Mouse (Mus musculus): ENCODE data around the gene Selenoo.

Selenoo gene

DNA sequence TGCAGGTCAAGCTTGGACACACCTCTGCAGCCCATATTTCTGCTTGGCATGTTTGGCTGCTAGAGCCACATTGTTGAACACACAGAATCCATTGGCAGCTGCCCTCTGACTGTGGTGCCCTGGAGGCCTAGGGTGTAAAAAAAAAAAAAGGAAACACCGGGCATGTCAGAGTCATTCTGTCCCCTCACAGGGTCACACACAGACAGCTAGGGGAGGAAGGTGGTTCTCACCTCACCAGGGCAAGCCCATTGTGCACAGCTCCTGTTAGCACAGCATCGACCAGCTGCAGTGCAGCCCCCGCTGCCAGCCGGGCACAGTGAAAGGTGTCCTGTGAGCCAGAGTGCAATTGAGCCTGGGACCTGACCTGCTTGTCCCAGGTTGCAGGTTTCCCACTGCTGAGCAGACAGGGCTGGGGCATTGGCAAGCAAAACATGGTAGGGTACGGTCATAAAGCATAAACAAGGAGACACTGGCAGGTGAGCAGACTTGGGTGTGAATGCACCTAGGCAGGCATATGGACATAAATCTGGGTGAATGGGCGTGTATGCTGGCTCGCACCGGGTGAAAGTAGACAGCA lies 38.6 kb downstream of the Selenoo start:
- no peak for DNase-seq (ENCODE audit: low spot score)

DNA sequence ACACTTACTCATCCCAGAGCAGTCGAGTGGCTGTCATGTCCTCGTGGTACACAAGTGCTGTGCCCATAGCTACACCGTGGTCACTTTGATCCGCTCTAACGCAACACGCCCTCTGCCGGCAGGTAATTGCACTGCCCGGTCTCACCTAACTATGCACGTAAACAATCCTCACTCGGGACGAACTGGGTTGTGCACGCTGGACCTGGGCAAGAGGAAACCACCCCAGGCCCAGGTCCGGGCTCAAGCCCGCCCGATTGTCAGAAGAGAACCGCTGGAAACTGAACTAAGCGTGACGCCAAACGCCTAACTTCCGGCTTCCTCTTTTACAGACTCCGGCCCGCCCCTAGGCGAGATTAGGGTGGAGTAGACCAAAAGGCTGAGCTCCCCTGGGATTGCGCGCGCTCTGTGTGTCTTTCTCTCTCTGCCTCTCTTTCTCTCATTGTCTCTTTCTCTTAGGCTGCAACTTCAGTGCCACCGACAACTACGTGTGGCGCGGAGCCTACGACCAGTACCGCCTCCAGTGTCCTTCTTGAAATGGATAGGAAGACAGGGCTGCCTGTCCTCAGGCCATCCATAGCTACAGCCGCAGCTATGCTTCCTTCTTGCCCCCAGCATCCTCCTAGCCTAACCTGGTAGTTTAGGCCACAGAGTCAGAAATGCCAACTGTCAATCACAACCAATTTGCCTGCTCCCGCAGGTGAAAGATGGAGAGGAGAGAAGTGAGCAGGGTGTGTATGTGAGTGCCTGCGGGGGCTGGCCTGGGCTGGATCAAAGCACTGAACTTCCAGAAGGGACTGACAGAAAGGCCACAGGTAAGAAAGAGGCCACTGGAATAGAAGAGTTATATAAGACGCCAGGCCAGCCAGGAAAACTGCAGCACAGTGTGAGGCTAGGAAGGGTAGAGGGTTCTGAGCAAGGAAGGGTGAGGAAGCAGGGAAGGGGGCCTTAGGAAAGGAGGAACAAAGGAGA lies 39.8 kb downstream of the Selenoo start, which contains the start of gene Hdac10:
Gene Hdac10, minus strand, starts transcription at position 319 of the 969 bp plus-strand sequence.
- DNase-seq (ENCODE audit: low spot score), result peak; percentile 81

DNA sequence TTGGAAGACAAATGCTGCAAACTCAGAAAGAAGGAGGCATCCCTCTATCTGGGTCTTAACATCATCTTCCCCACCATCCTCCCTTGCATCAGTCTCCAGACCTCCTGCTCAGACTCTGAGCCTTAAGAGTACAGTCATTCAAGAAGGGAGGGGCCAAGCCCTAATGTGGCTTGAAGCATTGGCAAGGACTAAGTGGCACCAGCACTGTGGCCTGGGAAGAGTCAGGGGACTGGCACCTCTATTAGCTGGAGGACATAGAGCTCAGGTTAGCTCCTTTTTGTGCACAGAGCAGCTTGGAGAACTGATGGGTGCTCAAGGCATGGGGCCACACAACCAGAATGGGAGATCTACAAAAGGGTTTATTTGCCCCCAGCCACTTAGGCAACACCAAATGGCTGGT lies 41.4 kb downstream of the Selenoo start:
- no peak for DNase-seq (ENCODE audit: low spot score)

DNA sequence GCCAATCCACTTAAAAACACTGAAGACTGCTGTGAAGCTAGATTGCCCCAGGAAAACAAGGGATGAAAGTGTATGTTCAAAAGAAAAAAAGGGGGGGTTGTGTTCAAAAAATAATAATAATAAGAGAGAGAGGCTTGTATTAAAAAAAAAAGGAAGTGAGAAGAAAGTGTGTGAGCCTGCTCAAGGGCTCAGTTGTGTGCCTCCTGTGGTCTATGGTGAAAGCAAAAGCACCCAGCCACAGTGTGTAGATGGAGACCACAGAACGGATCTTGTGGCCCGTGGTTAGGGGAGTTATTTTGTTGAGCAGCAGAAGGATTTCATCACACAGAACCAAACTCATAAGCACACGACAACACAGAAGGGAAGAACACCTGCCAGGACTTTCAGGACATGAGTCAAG lies 42.4 kb downstream of the Selenoo start:
- peak; percentile 58 for DNase-seq (ENCODE audit: low spot score)

DNA sequence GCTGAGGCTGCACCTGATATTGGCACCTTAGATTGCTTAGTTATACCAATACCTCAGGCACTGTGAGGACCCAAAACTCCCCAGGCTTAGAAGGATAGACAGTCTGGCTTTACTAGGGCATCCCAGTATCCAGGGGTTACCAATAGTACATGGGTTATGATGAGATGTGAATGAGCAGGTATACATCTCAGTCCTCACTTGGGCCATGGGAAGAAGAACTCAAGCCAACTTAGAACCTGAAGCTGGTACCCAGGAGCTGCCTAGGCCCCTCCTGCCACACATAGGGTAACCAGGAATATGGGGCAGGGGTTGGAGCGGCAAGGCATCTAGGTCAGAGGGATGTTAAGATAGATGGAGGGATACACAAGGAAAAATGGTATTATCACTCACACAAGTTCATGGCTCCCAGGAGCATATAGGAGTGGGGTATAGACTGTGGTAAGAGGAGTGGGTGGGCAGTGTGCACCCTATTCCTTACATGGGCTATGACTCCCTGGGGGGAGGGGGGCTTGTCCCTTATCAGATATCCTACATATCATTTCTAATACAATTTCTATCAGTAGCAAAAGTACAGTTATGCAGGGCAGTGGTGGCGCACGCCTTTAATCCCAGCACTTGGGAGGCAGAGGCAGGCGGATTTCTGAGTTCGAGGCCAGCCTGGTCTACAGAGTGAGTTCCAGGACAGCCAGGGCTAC lies 47.7 kb downstream of the Selenoo start:
- DNase-seq (ENCODE audit: low spot score), result no peak

DNA sequence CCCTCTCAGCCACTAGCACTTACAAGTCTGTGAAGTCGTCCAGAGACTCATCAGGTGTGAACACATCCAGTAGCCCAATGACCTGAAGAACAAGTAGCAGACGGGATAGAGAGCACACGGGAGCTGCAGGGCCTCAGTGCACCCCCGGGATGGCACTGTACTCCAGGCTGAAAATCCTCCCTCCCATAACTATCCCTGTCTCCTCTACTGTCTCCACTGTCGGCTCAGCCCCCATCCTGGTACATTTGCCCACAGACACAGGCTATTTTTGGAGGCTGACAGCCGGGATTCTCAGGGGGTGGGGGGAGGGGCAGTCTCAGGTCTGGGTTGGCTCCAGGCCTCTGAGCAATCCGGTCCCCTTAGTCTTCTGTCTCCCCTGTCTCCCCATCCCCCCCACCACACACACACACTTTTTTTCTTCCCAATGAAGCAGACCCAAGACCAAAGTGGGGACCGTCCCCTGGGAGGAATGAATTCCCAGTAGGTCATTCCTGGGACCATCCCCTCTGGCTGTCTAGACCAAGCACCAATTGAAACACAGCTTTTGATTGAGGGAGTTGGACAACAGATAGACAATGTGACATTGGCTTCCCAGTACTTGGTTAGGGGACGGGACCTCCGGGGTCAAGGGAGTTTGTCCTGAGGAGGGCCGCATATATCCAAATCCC lies 48.6 kb downstream of the Selenoo start:
- no peak for DNase-seq (ENCODE audit: low spot score)

DNA sequence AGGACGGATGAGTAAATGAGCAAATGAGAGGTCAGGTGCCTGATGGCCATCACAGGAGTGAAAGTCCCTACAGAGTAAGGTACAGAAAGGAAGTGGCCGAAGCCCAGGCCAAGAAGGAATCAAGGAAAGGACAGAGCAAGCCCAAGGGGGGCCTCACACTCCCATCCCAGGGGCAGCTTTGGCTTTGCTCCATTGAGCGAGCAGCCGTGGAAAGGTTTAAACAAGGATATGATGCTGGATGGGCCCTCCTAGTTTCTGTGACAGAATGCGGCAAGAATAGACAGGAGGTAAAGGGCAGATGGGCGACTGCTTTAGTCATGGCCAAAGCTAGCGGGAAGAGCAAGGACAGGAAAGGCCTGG lies 49.1 kb downstream of the Selenoo start:
- DNase-seq (ENCODE audit: low spot score), result no peak

DNA sequence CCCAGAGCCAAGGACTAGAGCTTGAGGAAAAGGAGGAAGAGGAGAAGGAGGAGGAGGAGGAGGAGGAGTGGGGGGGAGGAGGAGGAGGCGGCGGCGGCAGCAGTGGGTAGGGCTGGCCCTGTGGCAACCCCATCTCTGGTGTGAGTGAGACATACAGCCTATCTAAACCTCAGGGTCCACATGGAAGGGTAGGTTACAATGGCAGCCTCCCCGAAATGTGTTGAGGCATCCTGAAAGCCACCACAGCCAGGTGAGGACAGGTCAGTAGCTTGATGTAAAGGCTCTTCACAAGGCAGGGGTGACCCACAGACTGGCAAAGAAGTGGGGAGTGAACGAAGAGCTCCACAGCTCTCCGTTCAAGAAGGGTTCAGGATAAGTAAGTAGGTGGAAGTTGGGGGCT lies 49.6 kb downstream of the Selenoo start:
- DNase-seq (ENCODE audit: low spot score), result no peak

DNA sequence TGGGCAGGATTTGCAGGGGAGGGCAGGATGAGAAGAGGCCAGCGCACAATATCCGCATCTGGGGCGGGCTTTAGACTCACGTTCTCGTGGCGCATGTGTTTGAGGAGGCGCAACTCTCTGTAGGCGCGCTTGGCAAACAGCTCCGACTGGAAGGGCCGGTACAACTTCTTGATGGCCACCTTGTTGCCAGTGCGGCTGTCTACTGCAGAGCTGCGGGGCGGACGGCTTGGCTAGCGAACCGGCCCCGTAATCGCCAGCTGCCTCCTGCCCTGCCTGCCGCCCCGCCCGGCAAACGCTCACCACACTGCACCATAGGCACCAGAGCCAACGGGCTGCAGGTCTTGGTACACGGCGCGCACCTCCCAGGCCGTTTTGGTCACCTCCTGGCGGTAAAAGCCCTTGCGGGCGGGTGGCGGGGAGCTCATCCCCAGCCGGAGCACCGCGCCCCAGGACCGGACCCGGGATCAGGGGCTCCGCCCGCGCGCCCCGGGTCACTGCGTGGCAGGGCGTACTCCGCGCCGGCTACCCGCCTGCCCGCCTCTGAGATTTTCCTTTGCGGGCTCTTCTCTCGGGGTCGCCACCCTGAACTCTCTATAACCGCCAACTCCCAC lies 51.3 kb downstream of the Selenoo start:
- DNase-seq (ENCODE audit: low spot score), result no peak

DNA sequence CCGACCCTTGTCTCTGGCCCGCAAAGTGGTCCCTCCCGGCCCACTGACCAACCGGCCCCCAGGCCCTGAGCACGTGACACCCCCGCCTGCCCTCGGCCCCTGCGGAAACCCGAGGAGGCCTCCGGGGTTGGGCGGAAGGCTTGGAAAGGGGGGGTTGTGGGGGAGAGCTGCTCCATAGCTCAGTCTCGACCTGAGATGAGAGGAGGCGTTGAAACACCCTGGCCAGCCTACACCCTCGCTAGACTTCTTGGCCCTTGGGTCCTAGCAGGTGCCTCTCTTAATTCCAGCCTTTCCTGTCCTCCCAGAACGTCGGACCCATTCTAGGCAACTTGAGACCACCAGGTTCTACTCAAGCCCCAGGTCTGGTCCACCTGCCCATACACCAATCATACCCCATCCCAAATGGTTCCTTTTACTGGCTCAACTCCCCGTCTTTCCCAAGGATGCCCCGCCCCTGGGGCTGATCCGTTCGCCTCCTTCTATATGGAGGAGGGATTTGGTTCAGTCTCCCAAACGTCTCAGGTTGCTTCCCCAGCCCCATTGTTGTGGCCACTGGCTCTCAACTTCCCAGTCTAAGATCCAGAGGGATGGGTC lies 51.9 kb downstream of the Selenoo start, which contains the start of gene Mapk12:
Gene Mapk12, minus strand, starts transcription at position 45 of the 594 bp plus-strand sequence.
- DNase-seq (ENCODE audit: low spot score), result no peak

DNA sequence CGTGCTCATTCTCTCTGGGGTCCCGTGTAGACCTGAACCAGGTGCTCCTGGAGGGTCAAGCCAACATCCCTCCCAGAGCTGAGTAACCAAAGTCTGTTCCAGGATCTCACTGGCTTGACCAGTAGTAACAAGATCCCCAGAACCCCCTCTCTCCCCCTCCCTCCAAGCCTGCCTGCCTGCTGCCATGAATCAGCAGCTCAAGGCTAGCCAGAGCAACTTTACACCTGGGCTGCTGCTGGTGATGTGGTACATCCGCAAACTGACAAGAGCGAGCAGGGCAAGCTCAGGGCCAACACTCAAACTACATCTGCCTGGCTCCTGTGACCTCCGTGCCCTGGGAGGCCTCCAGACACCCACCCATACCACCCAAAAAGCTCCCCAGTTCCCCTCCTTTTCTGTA lies 52.6 kb downstream of the Selenoo start:
- no peak for DNase-seq (ENCODE audit: low spot score)

DNA sequence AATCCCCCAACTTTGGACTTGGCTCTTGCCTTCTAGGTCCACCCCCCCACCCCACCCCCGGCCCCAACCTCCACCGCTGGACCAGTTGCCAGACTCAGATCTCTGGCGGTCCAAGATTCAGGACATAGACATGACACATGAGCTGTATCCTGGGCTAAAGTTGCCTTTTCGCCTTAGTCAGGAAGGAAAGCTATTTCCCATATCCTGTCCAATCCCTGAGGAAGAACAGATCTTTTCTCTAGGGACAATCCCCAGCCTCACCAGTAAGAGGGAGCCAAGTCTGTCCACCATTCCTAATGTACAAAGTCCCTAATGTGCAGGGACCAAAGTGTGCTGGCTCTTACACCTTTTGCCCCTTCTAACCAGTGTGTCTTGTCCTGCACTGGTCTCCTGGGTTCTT lies 53.0 kb downstream of the Selenoo start:
- no peak for DNase-seq (ENCODE audit: low spot score)

DNA sequence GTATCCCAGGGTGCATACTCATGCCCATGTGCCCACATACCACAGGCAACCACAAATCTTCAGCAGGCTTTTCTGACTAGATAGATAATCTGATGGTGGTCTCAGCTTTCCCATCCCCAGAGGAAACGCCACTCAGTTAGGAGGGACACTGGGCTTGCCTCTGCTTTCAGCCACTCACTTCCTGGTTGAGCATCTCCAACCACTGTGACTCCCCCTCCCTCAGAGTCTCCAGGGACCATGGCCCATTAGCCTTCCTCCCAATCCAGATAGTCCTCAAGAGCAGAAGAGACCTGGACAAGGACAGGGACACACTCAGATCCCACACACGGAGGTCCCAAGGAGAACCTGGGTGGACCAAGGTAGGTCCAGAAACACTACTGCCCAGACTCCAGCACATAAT lies 54.2 kb downstream of the Selenoo start:
- DNase-seq (ENCODE audit: low spot score), result no peak

DNA sequence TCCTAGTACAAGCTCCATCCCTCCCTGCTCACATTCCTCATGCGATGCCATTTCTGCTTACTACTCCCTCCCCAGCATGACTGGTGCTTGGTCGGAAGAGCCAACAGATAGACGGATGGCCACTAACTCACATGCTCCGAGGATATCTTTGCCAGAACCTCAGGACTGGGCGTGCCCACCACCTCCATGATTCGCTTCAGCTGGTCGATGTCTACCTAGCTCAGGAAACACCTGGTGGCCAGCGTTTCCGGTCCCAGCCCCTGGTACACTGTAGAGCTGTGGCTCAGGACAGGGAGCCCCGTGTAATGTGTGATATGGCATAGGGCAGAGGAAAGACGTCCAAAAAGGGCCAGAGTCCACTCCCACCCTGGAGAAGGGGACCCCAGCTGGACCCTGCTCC lies 56.1 kb downstream of the Selenoo start:
- DNase-seq (ENCODE audit: low spot score), result no peak

DNA sequence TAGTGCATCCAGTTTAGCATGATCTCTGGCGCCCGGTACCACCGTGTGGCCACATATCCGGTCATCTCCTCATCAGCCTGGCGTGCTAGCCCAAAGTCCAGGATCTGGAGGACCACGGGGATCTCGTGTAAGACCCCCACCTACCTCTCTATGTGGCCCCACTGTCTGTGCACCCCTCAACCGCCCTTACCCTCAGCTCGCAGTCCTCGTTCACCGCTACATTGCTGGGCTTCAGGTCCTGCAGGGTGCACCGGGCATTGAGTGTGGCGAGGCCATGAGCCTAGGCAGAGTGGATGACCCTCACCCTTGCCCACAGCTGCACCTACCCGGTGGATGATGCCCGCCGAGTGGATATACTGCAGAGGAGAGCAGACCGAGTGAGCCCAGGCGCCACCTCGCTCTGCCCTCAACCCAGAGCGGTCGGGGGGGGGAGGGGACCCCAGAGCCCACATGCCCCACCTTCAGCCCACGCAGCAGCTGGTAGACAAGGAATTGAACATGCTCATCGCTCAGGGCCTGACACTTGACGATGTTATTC lies 57.0 kb downstream of the Selenoo start:
- DNase-seq (ENCODE audit: low spot score), result no peak

DNA sequence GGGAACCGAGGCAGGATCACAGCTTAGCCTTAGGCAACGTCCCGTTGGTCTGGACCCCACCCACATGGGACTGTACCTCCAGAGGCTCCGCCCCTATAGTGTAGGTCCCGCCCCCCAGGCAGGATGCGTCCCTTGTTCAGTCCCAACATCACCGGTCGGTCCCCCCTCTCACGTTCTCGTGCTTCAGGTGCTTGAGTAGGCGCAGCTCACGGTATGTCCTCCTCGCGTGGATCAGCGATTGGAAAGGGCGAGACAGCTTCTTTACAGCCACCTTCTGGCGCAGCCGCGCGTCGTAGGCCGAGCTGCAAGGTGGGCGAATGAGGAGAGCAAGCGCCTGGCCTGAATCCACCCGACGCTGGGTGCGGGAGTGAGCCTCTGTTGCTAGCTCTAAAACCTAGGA lies 57.7 kb downstream of the Selenoo start:
- DNase-seq (ENCODE audit: low spot score), result no peak

DNA sequence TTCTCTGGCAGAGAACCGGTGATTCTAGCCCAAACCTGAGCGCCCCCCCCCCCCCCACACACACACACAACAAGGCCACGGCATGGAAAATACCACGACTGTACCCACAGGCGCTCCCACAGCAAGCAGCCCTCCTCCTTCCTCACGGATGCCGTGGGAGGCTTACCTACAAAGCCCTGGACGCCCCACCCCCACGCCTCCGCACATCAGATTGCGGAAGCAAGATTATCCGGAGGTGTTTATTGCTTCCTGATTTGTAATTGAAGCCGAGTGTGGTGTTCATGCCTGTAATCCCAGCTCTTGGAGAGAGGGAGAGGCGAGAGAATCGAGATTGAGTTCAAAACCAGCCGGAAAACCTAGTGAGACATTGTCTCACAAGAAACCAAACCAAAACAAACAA lies 58.1 kb downstream of the Selenoo start:
- DNase-seq (ENCODE audit: low spot score), result no peak

DNA sequence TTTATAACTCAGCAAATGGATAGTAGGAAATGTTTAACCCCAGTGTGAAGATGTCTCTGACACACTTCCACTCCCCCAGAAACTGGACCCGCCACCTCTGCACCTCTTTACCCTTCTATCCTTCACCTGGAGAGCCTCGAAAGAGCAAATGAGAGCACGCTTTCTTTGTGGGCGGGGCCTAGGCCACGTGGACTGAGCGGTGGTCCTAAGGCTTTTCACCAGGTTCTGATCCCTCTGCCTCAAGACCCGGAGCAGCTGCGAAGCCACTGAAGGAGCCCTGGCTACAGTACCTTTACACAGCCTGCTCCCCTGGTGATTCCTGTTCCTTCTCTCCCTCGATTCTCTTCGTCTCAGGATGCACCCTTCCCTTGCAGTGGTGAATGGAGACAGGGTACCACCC lies 58.6 kb downstream of the Selenoo start:
- DNase-seq (ENCODE audit: low spot score), result no peak

DNA sequence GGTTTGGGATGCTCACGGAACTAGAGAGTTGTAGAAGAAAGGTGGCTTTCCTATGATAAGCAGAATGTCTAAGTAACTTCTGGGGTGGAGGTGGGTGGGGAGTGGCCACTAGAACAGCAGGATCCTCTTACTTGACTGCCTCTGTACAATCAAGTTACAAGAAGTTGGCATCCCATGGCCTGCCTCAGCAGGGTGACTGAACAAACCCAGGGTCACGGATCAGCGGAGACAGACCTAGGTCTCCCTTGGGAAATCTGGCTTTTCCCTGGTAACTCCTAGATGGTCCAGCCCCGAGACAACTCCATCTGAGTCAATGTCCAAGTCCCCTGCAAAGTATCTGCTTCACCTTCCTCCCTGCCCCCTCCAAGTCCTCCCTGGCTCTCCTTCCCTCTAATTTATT lies 59.0 kb downstream of the Selenoo start:
- no peak for DNase-seq (ENCODE audit: low spot score)

DNA sequence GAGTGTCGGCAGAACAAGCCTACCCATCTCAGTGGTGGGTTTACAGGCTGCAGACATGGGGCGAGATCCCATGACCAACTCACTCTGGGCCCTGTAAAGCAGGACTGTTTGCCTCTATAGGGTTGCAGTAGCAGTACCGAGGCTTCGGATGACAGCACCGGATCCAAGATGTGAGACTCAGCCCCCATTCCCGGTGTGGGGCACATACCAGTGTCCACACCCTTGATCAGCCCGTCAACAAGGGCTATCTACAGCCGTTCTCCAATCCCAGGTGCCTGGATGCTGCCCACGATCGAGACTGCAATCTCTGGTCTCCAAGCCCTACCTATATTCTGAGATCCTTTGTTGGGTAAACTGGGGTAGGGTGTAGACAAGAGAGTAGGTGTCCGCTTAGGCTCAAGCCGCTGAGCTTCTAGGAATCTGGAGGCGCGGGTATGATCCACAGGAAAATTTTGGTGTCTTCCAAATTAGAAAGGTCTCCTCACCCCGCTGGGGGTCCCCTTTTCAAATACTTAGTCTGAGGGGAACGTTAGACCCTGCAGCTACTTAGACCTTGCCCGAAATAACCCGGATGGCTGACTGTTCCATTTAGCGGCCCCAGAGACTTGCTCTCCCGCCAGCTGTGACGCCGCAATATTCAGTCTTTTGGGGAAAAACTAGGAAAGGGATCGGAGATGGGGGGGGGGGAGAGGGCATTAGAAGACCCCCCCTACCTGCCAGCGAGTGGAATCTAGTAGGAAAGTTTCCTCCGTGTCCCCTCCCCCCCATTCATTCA lies 59.8 kb downstream of the Selenoo start:
- no peak for DNase-seq (ENCODE audit: low spot score)

Data from spleen, adult 12 weeks (tissue).